Mouse (Mus musculus): Measurements from ENCODE around the gene E130114P18Rik.

The E130114P18Rik gene

DNA sequence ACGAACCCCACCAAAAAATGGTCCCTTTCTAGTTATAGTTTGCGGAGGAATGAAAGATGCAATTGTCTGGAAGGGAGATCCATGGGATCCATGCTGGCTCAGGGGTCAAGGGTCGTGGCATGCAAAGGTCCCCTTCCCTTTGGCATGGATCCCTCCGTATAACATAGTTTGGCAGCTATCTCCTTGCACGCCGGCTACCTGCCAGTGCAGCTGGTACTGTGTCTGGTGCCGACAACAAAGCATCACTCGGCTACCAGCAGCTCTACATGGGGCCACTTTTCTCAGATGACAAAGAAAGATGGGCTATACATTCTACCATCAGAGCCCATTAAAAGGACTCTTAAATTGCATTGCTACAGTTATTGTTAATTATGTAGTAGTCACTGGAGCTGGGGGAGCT lies 169.2 kb downstream of the E130114P18Rik start:
- in situ Hi-C loops (cut with MboI): no loop called here

GRCm38 (mm10) chr4:97608134-97608533 lies 169.7 kb downstream of the E130114P18Rik start:
- in situ Hi-C loops (cut with MboI): no loop called here

- in situ Hi-C loops (cut with MboI): no loop called here
Observed at GRCm38 (mm10) chr4:97607169-97607568, 170.7 kb downstream of the E130114P18Rik start.

DNA sequence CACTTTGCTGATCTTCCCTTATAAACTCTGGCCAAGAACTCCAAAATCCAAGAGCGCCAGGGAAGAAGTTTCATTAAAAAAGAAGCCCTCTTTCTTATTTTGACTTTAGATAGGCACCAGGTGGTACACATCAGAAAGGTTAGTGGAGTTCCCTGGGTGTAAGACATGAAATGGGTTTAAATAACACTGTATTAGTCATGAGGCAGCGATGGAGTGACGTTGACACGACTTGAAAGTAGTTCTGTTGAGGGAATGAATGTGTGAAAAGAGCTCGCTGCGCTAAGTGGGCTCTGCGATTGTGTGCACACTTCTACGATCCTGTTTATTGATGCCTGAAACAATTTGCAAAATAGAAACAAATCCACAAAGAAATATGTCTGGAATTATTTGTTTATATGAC lies 171.4 kb downstream of the E130114P18Rik start:
- in situ Hi-C loops (cut with MboI): no loop called here

DNA sequence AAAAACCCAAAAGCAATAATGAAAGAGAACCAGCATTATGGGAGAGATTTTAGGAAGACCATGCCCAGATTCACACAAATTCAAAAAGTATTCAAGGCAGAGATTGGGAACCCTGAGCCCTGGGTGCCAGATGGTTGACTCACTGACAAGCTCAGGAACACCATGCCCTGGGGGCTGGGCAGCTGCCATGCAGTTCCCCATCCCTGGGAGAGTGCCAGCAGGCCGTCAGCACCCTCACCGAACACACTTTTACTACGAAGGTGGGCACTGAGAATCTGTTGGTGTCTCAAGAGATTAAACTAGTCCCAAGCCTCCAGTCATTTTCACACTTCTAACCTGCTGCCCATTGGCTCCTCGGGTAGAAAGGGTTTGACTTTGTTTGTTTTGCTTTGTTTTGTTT lies 175.3 kb downstream of the E130114P18Rik start:
- in situ Hi-C loops (cut with MboI): no loop called here

DNA sequence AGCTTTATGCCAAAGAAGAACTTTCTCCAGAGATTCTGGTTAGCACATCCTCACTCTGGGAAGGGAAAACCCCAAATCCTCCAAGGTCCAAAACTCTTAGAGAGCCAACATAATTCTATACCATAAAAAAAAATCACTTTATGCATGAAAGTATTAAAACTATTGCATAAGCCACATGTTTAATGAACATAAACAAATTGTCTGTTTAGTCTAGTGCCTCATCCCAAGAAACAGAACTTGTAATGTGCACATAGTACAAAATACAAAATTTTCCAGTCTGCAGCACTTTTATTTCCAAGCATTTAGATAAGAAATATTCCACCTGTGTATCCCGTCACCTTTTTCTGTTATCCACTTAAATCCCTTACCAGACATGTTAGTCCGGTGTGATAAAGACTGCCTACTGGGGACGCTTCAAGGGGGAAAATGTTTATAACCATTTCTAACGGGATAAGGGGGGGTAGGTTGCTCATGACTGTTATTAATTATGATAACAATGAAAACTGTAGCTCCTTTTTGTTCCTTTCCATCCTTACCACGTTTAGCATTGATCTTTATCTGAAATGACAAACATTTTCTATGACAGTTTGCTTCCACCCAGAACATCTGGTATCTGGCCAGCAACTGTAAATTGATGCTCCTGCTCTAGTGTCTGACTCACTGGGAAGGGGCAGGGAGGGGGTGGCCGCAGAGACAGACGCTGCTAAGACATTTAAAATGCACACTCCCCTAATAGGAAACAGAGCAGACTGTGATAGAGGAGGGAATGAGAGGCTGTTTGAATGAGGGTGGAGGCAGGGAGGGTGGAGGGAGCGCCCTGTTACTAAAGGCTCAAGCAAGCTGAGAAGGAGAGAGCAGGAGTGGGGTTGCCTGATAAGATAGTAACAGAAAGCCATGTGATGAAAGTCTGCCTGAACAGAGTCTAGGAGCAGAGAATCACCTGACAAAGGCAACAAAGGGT lies 176.7 kb downstream of the E130114P18Rik start:
- in situ Hi-C loops (cut with MboI): no loop called here

DNA sequence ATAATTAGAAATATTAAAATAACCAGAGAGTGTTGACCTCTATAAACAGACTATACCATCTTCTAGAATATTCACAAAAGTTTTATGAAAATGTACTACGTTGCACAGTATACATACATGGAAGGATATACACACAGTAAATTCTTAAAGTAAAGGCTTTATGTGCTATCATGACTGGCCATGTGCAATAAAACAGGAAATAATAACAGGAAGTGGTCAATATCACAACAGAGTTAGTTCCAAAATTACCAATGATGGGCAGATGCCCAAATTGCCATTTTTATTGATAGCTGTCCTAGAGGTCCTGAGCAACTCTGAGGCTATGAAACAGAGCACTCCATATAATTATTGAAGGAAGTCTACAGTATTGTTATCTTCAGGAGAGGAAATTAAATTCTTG lies 180.4 kb downstream of the E130114P18Rik start:
- in situ Hi-C loops (cut with MboI): no loop called here

- in situ Hi-C loops (cut with MboI): no loop called here
Observed at GRCm38 (mm10) chr4:97596348-97596747, 181.5 kb downstream of the E130114P18Rik start.

- in situ Hi-C loops (cut with MboI): no loop called here
Observed at GRCm38 (mm10) chr4:97593869-97594268, 184.0 kb downstream of the E130114P18Rik start.

DNA sequence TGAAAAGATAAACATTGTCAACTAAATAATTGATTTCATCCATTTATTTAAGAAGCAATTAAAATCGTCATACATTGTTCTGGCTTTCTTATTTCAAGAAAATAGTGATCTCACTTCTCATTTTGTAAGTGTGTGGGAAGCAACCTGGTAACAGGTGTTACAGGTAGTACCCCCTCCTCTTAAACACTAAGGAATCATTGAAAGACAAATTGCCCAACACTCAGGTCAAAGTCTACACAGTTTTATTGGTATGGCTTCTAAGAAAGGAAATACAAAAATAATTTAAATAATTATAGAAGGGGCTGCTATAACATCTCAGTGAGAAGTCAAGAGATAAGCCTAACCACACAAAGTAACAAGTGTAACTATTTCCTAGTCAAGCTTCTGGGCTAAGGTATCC lies 188.1 kb downstream of the E130114P18Rik start:
- in situ Hi-C loops (cut with MboI): no loop called here

DNA sequence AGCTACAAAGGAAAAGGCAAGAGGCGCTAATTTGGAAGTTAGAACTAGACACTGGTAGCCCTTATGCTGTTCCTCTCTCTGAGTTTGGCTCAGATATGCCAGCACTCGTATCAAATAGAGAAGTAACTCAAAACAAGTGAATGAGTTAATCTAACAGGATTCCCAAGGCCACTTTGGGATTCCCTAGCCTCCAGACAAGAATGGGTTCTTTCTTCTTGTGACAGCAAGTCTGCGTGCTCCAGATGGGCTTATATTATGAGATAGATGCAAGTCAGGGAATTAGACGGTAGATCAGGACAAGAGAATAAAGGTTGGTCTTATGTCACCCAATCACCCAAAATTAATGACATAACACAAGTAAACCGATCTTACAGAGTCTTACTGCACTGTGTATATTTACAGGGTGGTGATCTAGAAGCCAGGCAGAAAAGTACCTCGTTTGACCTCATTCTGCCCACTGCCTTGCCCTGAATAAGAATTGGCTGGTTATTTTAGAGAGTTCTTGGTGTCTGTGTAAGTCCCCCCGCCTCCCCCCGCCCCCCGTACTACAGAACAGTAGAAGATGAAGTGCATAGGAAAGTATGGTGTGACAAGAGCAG lies 190.4 kb downstream of the E130114P18Rik start:
- in situ Hi-C loops (cut with MboI): no loop called here

- in situ Hi-C loops (cut with MboI): no loop called here
Observed at GRCm38 (mm10) chr4:97585170-97585569, 192.7 kb downstream of the E130114P18Rik start.

- in situ Hi-C loops (cut with MboI): no loop called here
Observed at GRCm38 (mm10) chr4:97584445-97585130, 193.3 kb downstream of the E130114P18Rik start.

GRCm38 (mm10) chr4:97582796-97583430 lies 195.0 kb downstream of the E130114P18Rik start:
- in situ Hi-C loops (cut with MboI): no loop called here

GRCm38 (mm10) chr4:97582064-97582415 lies 195.8 kb downstream of the E130114P18Rik start:
- in situ Hi-C loops (cut with MboI): no loop called here

GRCm38 (mm10) chr4:97581314-97582063 lies 196.4 kb downstream of the E130114P18Rik start:
- in situ Hi-C loops (cut with MboI): no loop called here

DNA sequence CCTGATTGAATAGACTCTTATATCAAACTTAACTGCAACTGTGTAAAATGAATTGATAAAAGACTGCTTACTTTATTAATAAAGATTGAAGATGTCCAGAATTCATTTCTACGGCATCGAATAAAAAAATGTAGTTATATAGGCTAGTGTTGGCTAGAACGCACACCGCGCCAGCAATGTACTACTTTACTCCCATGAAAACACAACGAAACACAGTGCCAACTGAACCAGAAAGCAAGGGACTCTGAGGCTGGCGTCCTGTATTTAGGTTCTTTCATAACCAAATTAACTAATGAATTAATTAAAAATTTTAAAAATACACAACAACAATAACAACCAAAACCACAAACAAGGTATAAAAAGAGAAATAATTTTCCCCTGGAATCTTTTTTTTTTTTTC lies 197.0 kb downstream of the E130114P18Rik start:
- in situ Hi-C loops (cut with MboI): no loop called here

- in situ Hi-C loops (cut with MboI): no loop called here
Observed at GRCm38 (mm10) chr4:97578571-97579165, 199.2 kb downstream of the E130114P18Rik start.

DNA sequence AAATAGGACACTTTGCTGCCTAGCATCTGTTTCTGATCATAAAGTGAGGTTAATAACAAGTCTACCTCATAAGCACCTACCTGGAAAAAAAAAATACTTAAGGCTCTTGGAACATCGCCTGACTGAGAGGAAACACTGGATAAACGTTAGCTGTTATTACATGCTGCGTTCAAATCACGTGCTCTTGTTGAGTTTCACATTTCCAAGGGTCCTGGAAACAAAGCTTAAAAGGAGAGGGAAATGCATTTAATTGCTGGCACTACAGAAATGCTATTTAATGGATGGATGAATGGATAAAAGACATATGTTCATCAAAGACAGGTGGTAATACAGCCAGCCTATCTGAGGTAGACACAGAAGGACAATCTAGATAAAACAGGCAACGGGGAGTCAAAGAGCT lies 200.4 kb downstream of the E130114P18Rik start:
- in situ Hi-C loops (cut with MboI): no loop called here

DNA sequence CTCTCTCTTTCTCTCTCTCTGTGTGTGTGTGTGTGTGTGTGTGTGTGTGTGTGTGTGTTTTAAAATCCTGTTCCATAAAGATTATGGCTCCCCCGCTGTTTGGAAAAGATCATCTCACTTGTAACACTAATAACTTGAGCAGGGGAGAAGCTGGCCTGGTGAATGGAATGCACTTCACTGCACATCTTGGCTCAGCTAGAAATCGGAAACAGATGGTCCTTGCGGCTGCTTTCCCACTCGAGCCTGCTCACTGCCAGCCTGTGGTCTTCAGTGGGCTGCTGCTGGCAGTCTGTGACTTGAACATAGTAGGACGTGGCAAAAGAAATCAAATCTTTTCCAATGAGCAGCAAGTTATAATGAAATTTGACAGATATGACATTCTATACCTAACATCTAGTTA lies 202.4 kb downstream of the E130114P18Rik start:
- in situ Hi-C loops (cut with MboI): no loop called here

GRCm38 (mm10) chr4:97569320-97569719 lies 208.6 kb downstream of the E130114P18Rik start:
- in situ Hi-C loops (cut with MboI): no loop called here

Measured in mature B cell (primary cell).